ENCODE assay signal across 8 mouse cellular contexts in the genomic region with DNA sequence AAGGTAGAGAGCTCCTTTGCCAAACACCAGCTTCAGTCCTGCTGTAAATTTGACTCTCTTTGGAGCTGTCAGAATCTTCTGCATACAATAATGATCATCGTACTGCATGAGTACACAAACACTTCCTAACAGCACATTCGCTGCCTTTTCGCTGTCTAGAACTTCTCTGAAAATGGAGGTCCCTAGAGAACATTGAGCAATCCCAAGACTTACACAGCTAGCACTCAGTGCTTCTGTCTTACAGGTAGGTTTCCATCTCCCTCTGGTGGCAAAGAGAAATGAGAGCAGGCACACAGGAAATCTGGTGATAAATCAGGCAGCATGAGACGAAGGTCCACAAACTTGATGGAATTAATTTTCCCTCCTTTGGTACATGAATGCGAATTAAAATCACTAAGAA.
A peak's percentile ranks its signal among the peaks of the same experiment; 100 is the strongest.
DNase-seq lines count a peak whose midpoint lies in the region; ATAC-seq and TF ChIP-seq lines count a peak whose summit lies in the region.

No protein-coding gene starts in this region.

- H3K36me3 ChIP-seq in heart, embryonic 13.5 days = no peaks in the 10 kb centered on the region
- no peaks in the 10 kb centered on the region for H3K36me3 ChIP-seq in heart, embryonic 10.5 days
- H3K36me3 ChIP-seq in hindbrain, postnatal 0 days (ENCODE audit: insufficient read depth, low read length) = no peaks in the 10 kb centered on the region

- peak; percentile 89 for TF ChIP-seq CTCF in hindbrain, postnatal 0 days (IDR thresholded peaks at IDR 0.05; ENCODE audit: low read depth)

- no peak overlapping the region for H3K27ac ChIP-seq in heart, embryonic 13.5 days (replicated peaks)
- H3K27ac ChIP-seq in heart, embryonic 10.5 days = no peak overlapping the region
- H3K27ac ChIP-seq in hindbrain, postnatal 0 days = no peak overlapping the region

- no peak for ATAC-seq in heart, embryonic 13.5 days (ENCODE audit: extremely low read depth, insufficient number of reproducible peaks, low FRiP score, low TSS enrichment)
- ATAC-seq in common myeloid progenitor, adult 5-6 weeks (replicated peaks; ENCODE audit: low read depth, poor library complexity, severe bottlenecking) = peak; percentile 83
- ATAC-seq in hindbrain, postnatal 0 days = peak; percentile 83
- ATAC-seq in megakaryocyte-erythroid progenitor cell, adult 5-6 weeks (replicated peaks; ENCODE audit: low FRiP score, low TSS enrichment, poor library complexity, severe bottlenecking) = 0 out of 2 replicates have a peak, but pooled peaks have one; percentile 50
- no peak for ATAC-seq in inflammation-experienced regulatory T-cells, adult 6 months

- H3K9ac ChIP-seq in heart, embryonic 13.5 days = no peak overlapping the region
- no peak overlapping the region for H3K9ac ChIP-seq in hindbrain, postnatal 0 days (replicated peaks; ENCODE audit: low read length)

- H3K4me1 ChIP-seq in heart, embryonic 13.5 days = no peaks in the 10 kb centered on the region
- no peaks in the 10 kb centered on the region for H3K4me1 ChIP-seq in heart, embryonic 10.5 days
- no peaks in the 10 kb centered on the region for H3K4me1 ChIP-seq in hindbrain, postnatal 0 days (ENCODE audit: insufficient read depth, low read length)

- H3K4me2 ChIP-seq in heart, embryonic 13.5 days = peak overlapping the region; percentile 25; the same call in 1 of the 2 replicates
- H3K4me2 ChIP-seq in hindbrain, postnatal 0 days (ENCODE audit: low read depth, low read length) = no peak overlapping the region

- DNase-seq in heart, embryonic 10.5 days (ENCODE audit: low spot score) = no peak
- peak; percentile 67 for DNase-seq in ES-CJ7 (ENCODE audit: low read depth, low spot score)
- DNase-seq in hindbrain, postnatal 0 days (ENCODE audit: low spot score) = peak; percentile 83
- no peak for DNase-seq in gastrocnemius, adult 8-10 months (ENCODE audit: low spot score in 2 of 2)

- 40% methylated on average over 5 of the region's 5 CpGs for WGBS in heart, embryonic 13.5 days
- 42% methylated on average over 5 of the region's 5 CpGs for WGBS in heart, embryonic 10.5 days
- 28% methylated on average over 5 of the region's 5 CpGs for WGBS in hindbrain, postnatal 0 days

- no peaks in the 10 kb centered on the region for H3K27me3 ChIP-seq in heart, embryonic 13.5 days (replicated peaks)
- H3K27me3 ChIP-seq in heart, embryonic 10.5 days (ENCODE audit: insufficient read depth, poor library complexity, severe bottlenecking) = no peaks in the 10 kb centered on the region
- H3K27me3 ChIP-seq in hindbrain, postnatal 0 days (ENCODE audit: insufficient read depth, low read length) = no peaks in the 10 kb centered on the region

- H3K4me3 ChIP-seq in heart, embryonic 13.5 days = no peak overlapping the region
- H3K4me3 ChIP-seq in heart, embryonic 10.5 days = no peak overlapping the region
- H3K4me3 ChIP-seq in hindbrain, postnatal 0 days (ENCODE audit: low read length) = no peak overlapping the region

- no peaks in the 10 kb centered on the region for H3K9me3 ChIP-seq in heart, embryonic 13.5 days
- no peaks in the 10 kb centered on the region for H3K9me3 ChIP-seq in heart, embryonic 10.5 days
- no peaks in the 10 kb centered on the region for H3K9me3 ChIP-seq in hindbrain, postnatal 0 days (ENCODE audit: low read length)

Comparison
In these comparisons a context has a peak if more than half of its experiments do, and no peak if none do; other contexts are left out.
1. ATAC-seq: peak in common myeloid progenitor, adult 5-6 weeks (single experiment), hindbrain, postnatal 0 days (single experiment) and megakaryocyte-erythroid progenitor cell, adult 5-6 weeks (single experiment); none in heart, embryonic 13.5 days (single experiment) and inflammation-experienced regulatory T-cells, adult 6 months (single experiment).
2. DNase-seq: peak in ES-CJ7 (single experiment) and hindbrain, postnatal 0 days (single experiment); none in heart, embryonic 10.5 days (single experiment) and gastrocnemius, adult 8-10 months (0 of 2).